Mouse (Mus musculus): ENCODE results near the gene Slc2a8.

Slc2a8 gene

DNA sequence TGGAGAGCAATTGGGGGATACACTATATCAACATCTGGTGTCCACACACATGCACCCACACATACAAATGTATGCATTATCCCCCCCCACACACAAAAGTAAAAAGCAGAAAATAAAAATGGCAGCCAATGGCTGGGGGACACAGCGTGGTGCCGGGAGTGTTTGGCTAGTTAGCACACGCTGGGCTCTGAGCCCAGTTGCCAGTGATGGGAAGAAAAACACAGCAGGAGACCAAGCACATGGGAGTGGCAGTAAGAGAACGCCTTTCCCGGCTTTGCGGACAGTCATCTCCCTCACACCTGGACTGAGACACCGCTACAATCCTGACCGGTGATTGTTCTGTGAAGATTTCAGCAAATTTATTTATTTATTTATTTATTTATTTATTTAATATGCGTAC lies 10.6 kb downstream of the Slc2a8 start:
- no peak for DNase-seq (ENCODE audit: low spot score)

DNA sequence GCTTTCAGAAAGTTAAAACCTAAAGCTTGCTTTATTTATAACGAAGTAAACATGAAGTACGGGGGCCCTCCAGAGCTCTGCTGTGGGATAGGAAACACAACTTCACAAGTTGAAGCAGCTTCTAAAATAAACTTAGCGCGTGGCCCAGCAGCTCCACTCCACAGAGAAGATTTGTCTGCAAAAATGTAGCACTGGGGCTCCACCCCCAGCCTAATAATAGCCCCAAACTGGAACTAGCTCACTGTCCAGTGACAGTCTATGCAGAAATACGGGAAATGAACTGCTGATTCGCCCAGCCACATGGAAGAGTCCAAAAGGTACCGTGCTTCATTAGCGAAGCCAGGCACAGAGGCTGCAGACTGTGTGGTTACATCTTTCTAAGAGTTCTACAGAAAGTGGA lies 12.6 kb downstream of the Slc2a8 start:
- no peak for DNase-seq (ENCODE audit: low spot score)

DNA sequence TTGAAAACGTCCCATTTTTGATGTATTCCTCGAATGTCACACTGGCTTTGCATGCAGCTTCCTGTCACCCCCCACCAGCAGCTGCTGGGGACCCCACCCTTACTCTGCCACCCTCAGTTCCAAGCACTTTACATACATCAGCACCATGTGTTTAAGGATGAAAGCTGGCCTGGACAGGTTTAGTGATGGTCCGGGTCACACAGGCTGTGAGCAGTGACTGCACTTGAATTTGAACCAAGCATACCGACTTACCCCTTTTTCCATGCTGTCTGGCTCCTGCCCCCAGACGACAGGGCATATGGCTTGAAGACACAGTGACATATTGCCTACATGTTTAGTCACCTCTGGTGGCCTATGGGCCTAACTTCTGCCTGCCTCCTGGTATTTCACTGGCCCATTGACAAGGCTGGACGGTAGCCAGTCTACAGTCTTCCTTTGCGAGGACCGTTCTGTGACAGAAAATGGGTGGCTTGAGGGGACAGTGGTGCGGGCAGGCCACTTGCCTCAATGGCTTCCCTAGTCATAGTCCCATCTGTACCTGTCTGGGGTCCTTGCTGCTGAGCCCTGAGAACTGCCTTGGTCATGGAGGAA lies 13.8 kb downstream of the Slc2a8 start:
- DNase-seq (ENCODE audit: low spot score): no peak

DNA sequence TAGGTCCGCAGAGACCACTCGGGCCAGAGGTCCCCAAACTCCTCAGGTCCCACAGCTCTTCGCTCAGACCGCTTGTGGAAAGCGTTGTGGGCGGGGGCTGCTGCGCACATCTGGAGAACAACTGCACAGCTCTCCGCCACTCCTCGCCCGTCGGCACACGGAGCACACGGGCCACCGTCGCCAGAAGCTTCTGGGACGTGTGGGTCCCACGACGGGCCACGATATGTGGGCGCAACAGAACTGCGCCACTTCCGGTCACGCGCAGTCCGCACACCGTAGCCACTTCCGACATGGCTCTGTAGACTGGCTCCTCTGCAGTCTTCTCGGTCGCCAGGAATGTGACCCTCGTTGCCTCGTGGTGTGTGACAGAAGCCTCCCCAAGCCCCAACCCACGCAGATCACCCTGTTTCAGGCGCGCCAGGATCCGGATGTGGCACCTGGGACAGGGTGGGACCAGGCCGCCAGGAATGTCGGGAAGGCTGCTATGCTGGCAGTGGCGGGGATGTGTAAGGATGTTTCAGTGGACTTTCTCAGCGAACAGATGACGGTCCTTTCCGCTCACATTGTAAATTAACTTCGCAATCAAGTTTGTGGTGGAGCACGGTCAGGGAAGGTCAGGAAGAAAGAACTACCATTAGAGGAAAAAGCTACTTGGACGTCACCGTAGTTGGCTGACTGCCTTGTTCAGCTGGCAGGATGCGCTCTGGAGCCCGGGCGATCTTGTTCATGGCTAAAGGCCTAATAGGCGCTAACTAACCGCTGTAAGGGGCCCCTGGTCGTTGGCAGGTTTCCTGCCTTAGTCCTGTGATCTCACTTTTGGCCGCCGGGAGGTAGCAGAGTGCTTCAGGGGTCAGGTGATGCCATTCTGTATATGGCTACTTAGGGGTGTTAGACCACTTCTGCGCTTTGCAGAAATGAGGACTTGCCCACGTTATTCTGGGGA lies 14.9 kb downstream of the Slc2a8 start:
- peak; percentile 85 for DNase-seq (ENCODE audit: low spot score)

DNA sequence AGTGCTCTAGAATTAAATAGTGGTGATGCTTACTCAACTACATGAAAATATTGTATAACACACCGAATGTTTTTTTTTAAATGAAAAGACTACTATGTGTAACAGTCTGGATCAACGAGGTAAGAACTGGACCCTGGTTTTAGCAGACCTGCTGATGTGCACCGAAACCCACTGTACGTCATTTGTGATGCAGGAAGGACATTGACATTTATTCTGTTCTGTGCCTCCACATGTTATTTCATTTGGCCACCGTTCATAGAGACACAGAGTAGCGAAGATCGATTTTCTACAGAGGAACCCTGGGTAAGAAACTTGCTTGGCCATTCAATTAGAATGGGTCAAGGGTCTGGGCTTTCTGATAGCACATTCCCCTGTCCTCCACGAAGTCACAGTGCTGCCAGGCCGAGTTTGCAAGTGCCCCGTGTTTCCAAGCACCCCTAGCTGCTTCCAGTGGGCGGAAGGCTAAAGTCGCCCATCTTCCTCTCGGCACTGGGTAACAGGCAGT lies 15.6 kb downstream of the Slc2a8 start:
- DNase-seq (ENCODE audit: low spot score): no peak

DNA sequence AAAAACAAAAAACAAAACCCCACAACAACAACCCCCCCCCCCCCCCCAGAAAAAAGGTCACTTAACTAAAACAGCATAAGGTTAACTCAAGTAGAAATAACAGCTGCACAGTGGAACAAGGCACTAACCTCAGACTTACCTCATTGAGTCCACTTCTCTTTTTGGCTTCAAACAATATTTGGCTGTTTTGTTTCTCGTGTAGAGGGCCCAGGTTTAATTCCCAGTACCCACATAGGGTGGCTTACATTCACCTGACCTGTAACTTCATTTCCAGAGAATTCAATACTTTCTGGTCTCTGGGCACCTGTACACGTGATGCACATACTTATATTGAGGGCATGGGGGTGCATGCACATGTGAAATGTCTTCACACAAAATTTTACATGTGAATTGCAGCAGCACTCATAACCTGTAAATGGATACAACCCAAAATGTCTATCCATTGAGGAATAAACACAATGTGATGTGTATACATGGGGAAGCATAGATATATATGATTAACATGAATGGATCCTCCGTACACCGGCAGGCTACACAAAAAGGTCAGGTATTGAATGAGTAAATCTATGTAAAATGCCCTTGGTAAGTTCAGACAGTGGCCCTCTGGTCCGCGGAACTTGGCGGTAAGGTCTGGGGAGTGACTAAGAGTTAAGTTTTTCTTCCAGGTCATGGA lies 16.2 kb downstream of the Slc2a8 start:
- DNase-seq (ENCODE audit: low spot score): no peak

DNA sequence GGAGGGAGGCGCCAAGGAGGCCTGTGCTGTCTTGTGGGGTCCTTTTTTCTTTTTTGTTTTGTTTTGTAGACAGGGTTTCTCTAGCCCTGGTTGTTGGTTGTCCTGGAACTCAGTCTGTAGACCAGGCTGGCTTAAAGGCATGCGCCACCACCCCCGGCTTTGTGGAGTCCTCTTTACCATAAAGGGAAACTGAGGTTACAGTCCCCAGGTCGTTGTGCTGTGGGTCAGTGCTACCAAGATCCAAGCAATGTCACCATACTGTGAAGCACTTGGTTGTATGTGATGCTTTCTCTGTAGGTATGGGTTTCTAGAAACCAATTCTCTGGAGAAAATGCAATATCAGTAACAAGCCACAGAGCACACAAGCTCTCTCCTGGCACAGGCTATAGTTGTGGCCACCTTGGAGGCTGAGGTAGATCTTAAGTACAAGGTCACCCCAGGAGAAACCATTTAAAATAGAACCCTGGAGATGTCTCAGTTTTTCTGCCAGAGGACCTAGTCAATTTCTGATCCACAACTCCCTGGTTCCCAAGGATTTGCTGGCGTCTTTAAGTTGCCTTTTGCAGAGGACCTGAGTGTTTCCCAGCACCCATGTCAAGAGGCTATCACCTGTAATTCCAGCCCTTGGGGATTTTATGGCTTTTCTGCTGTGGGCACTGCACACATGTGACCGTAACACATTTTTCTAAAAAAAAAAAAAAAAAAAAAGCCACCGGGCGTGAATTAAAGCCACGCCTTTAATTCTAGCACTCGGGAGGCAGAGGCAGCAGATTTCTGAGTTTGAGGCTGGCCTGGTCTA lies 17.0 kb downstream of the Slc2a8 start:
- DNase-seq (ENCODE audit: low spot score): no peak

DNA sequence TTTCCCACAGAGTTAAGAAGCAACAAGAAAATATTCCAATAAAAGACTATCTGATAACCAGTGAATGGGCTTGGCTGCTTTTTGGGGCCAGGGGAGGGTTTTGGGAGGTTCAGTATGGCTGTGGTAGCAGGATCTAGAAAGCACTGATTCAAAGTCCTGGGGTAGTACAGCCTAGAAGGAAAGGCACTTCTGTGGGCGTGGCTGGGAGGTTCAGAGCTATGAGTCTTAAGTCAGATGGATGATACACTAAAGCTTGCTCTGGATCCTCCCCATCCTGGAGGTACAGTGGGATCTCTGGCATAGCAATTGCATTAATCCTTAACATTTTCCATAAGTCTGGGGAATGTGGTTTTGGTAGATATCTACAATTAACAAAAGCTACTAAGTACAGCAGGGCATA lies 17.9 kb downstream of the Slc2a8 start:
- DNase-seq (ENCODE audit: low spot score): no peak

DNA sequence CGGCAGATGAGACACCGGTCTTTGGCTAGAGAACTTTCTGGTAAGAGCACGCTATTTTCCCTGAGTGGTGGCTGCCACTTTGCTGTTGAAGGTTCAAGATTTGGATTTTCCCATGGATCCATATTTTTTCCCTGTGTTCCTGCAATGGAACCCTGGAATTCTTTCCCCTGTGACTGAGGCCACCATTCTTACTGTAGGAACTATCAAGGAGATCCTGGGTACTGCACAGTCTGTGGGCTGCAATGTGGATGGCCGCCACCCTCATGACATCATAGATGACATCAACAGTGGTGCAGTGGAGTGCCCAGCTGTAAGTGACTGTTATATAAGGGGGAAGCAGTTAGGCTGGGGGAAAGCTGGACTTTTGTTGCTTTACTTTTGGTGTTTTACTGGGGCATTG lies 18.3 kb downstream of the Slc2a8 start:
- DNase-seq (ENCODE audit: low spot score): no peak

DNA sequence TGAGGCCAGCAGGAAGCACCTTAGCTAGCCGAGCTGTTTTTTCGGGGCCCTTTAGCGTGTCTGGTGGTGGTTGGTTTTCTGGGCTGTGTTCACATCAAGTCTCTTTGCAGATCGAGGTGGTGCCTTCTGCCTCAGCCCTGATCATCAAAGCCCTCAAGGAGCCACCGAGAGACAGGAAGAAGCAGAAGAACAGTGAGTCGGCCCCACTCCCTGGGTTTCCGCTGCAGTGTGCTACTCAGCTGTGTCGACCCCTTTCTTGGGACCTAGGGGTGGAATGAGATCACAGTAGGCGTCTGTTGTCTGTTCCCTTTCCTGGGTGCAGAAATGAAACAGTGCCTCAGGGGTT lies 19.0 kb downstream of the Slc2a8 start:
- no peak for DNase-seq (ENCODE audit: low spot score)

DNA sequence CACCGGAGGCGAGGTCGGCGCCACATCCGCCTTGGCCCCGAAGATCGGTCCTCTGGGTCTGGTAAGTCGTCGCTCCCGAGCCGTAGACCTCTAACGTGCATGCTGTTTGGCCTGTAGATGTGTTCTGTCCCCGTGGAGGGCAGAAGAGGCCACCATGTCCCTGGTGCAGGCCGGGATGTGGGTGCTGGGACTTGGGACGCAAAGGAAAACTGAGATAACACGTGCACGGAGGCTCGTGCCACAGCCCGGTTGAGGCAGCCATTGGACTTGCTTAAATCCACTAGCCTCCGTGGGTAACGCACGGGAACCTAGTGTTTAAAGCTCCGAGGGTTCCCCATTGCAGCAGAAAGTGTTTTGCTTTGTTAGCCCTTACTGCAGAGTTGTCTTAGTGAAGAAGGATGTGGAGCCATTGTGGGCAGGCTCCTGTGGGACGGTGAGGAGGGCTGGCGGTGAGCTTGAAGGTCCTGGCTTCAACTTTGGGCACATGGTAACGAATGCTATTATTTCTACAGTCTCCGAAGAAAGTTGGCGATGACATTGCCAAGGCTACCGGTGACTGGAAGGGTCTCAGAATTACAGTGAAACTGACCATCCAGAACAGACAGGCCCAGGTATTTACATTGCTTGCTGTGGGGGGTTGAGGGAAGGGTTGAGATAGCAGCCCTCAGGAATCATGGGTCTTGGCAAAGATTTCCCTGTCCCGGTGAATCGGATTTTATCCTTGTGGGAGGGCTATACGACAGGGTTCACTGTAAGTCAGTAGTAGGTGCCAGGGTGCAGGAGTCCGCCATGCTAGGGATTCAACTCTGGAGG lies 19.6 kb downstream of the Slc2a8 start:
- DNase-seq (ENCODE audit: low spot score): no peak

DNA sequence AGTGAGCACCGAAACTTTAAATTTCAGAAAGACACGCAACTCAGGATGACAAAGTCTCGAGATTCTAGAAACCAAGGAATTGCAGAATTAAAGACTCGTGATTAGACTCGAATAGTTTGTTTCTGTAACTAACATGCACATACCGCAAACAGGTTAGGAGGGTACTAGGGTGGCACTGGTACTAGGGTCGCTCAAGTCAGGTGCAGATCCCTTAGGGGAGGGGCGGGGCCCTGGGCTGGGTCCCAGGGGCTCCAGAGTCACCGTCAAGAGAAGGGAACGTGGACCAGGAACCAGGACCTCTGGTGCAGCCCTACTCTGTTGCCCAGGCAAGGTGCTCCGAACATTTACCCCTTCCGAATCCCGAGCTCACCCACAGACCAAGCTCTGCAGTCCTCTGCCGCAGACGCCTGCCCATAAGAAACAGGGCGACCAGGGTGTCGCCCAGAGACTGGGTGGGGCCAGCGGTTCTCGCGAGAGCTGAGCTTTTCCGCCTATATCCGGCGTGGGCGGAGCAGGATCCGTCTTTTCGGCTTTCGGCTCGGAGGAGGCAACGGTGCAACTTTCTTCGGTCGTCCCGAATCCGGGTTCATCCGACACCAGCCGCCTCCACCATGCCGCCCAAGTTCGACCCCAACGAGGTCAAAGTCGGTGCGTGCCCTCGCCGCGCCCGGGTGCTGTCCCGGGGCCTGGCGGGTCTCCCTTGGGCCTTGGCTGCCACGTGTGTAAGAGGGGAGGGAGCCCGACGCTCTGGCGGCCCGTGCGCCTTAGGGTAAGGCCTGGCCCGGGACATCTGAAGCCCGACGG lies 20.5 kb downstream of the Slc2a8 start, which contains the start of the genes Rpl12 and Lrsam1:
Gene Rpl12, plus strand, starts transcription at position 368 of the 804 bp plus-strand sequence.
Gene Lrsam1, minus strand, starts transcription at position 423 of the 804 bp plus-strand sequence.
- peak; percentile 89 for DNase-seq (ENCODE audit: low spot score)

DNA sequence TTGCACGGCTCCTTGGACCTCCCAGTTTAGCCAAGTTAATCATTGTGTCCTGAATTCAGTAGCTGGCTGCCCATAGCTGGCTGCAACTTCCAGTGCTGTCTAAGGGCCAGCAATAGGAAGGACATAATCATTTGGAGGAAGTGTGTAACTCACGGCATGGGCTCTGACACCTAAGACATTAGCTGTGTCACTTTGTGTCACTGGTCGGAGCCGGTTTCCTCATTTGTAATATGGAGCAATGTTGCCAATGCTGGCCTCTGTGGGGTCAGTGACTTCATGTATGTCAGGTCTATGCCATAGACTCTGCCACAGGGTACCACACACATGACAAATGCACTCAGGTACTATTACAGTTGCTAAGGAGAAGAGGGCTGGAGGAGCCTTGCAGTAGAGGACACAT lies 21.6 kb downstream of the Slc2a8 start:
- no peak for DNase-seq (ENCODE audit: low spot score)

DNA sequence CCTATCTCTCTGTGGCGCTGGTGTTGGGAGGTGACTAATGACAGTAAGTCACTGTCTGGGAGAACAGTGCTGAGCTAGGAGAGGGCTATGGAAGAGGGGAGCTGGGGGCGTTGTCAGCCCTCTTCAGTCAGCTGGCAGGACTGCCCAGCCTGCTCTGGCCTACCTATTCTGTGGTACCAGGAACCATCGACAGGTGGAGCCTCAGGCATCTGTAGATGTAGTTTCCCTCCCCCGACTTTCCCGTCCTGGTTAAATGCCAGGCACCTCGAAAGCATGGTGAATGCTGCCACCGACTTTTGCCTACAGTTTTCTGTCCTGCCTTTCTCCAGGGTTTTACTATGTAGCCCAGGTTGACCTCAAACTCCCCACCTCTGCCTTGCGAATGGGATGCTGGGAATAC lies 24.5 kb downstream of the Slc2a8 start:
- DNase-seq (ENCODE audit: low spot score): no peak

DNA sequence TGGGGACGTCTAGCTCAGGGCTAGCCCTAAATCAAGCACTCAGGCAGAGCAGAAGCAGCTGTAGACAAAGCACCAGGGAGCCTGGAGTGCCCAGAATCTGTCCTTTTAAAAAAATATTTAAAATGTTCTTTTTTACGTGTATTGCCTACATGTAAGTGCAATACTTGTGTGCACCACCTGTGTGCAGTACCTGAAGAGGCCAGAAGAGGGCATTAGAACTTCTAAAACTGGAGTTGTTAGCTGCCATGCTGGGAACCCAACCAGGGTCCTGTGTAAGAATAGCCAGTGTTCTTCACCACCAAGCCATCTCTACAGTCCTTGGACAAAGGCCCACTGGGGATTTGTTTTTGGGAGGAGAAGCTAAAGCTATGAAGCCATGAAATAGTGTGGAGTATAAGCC lies 27.3 kb downstream of the Slc2a8 start:
- no peak for DNase-seq (ENCODE audit: low spot score)

DNA sequence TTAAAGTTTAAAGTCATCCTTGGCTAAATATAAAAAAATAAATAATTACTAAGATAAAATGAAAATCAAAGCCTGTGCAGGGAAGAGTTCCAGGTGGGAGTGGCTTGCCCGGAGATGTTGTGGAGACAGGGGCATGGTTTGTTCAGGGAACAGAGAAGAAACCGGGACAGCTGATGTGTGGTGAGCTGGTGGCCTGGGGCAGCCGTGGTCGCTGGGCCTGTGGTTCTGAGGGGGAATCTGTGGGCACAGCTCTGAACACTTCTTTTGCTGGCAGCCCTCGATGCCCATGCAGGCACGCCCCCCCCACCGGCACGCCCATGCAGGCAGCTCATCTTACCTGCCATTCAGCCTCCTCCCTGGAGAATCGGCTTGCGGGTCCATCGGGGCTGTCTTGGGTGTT lies 34.4 kb downstream of the Slc2a8 start:
- no peak for DNase-seq (ENCODE audit: low spot score)

DNA sequence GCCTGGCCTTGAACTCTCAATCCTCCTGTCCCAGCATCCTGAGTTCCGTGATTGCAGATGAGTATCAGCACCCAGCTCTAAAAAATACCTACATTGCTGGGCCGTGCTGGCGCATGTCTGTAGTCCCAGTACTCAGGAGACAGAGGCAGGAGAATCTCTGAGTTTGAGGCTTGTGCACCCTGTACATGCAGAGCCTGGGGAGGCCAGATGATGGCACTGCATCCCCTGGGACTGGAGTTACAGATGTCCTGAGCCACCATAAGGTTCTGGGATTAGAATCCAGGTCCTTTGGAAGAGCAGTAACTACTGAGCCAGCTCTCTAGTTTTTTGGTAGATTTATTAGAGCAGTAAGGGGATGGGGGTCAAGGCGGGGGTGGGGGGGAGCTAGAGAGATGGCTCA lies 41.4 kb downstream of the Slc2a8 start:
- DNase-seq (ENCODE audit: low spot score): no peak

DNA sequence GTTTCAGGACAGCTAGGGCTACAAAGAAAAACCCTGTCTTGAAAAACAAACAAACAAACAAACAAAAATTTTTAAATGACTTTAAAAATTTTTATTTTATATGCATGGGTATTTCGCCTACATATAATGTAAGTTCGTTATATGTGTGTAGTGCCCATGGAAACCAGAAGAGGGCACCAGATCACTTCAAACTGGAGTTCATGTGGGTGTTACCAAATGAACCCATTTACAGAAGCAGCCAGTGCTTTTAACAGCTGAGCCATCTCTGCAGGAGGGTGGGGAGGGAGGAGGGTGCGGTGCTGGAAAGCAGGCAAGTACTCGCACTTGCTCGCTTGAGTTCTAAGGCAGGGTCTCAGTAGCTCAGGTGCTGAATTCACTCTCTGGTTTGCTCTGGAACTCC lies 42.5 kb downstream of the Slc2a8 start:
- DNase-seq (ENCODE audit: low spot score): peak; percentile 54

DNA sequence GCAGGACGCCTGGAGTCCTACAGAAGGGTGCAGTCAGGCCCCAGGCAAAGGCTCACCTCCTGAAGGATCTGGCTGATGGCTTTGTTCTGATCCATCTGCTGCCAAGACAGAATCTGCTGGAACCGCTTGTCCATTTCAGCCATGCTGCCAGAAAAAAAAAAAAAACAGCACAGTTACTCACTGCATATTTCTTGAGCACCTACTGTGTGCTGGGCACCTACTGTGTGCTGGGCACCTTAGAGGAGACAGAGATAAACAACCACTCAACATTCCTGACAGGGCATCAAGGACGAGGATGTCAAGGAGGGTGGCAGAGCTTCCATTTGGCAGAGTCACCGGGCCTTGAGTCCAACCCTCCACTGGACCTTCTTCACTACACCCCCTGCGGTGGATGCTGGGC lies 43.1 kb downstream of the Slc2a8 start:
- DNase-seq (ENCODE audit: low spot score): no peak

DNA sequence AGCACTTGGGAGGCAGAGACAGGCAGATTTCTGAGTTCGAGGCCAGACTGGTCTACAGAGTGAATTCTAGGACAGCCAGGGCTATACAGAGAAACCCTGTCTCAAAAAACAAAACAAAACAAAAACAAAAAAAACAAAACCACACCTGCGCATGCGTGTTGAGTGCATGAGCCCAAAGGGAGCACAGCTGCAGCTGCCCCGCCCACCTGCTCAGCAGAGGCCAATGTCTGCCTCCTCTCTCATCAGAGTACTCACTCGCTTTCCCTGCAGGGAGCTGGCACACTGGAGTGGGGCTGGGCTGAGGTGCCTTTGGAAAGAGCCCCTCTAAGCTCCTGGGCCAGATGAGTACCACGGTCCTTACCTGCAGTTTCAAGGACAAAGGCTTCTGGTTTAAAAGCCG lies 50.2 kb downstream of the Slc2a8 start:
- DNase-seq (ENCODE audit: low spot score): no peak
